Mouse (Mus musculus) lung, embryonic 14.5 days (tissue): ENCODE results near the gene Ltb4r2. TPM values are rescaled to one million over a fixed set of nuclear protein-coding genes. Genes with fewer than 3 reads are reported as not detected.
A peak's percentile ranks its signal among the peaks of the same experiment; 100 is the strongest.

Source experiments
- ATAC-seq: fragments of 200-750 bp; cut with Nextera tagmentation; 2 replicates; pipeline ENCODE4 v1.8.0; 2017; ENCODE audit warnings: mild to moderate bottlenecking, moderate TSS enrichment, moderate library complexity; ENCODE audit not compliant: insufficient read depth
- DNase-seq: peaks from one replicate; pipeline ENCODE4 v3.0.0-alpha.2; 2015
- H3K27ac ChIP-seq: fragments of 300-500 bp; sonication (generic); 2 replicates; pipeline ENCODE4 v1.5.1; 2014; ENCODE audit warnings: low read depth, mild to moderate bottlenecking, moderate library complexity
- H3K27me3 ChIP-seq: fragments of 300-500 bp; sonication (generic); 2 replicates; pipeline ENCODE4 v1.6.1; 2014; ENCODE audit warnings: low read length, control low read depth; ENCODE audit not compliant: insufficient read depth
- H3K36me3 ChIP-seq: fragments of 300-500 bp; sonication (generic); 2 replicates; pipeline ENCODE4 v1.6.1; 2014; ENCODE audit warnings: control low read depth; ENCODE audit not compliant: insufficient read depth
- H3K4me1 ChIP-seq: fragments of 300-500 bp; sonication (generic); 2 replicates; pipeline ENCODE4 v1.6.1; 2014; ENCODE audit warnings: antibody characterized with exemption, control low read depth; ENCODE audit not compliant: insufficient read depth
- H3K4me2 ChIP-seq: fragments of 300-500 bp; sonication (generic); 2 replicates; pipeline ENCODE4 v1.6.1; 2014; ENCODE audit warnings: mild to moderate bottlenecking
- H3K4me3 ChIP-seq: fragments of 300-500 bp; sonication (generic); 2 replicates; pipeline ENCODE4 v1.5.1; 2014; ENCODE audit warnings: low read depth, low read length
- H3K9ac ChIP-seq: fragments of 300-500 bp; sonication (generic); 2 replicates; pipeline ENCODE4 v1.6.1; 2014
- H3K9me3 ChIP-seq: fragments of 300-500 bp; sonication (generic); 2 replicates; pipeline ENCODE4 v1.6.1; 2016; ENCODE audit warnings: low read depth, low read length, control low read depth
- CTCF ChIP-seq: IDR thresholded peaks from 2 replicates; pipeline ENCODE4 v1.5.1; 2016; ENCODE audit warnings: antibody characterized with exemption, low read depth
- WGBS: fragments of 180-500 bp; shearing (Covaris S2); extraction: QIAGEN DNeasy Blood & Tissue Kit; methylation state at CpG from one replicate; pipeline ENCODE4 v1.1.7; 2014; 5-methylcytosine and 5-hydroxymethylcytosine counted together
- polyA plus RNA-seq: library from polyadenylated mRNA; unstranded; fragments of >200 nt; fragmentation: Nextera tagmentation; extraction: Ambion mirVana; gene quantifications from 2 replicates; pipeline ENCODE4 v1.2.1, GENCODE M21; 2014

Gene Ltb4r2
- polyA plus RNA-seq, 1 experiment from 2014 or later: 0.70 TPM

DNA sequence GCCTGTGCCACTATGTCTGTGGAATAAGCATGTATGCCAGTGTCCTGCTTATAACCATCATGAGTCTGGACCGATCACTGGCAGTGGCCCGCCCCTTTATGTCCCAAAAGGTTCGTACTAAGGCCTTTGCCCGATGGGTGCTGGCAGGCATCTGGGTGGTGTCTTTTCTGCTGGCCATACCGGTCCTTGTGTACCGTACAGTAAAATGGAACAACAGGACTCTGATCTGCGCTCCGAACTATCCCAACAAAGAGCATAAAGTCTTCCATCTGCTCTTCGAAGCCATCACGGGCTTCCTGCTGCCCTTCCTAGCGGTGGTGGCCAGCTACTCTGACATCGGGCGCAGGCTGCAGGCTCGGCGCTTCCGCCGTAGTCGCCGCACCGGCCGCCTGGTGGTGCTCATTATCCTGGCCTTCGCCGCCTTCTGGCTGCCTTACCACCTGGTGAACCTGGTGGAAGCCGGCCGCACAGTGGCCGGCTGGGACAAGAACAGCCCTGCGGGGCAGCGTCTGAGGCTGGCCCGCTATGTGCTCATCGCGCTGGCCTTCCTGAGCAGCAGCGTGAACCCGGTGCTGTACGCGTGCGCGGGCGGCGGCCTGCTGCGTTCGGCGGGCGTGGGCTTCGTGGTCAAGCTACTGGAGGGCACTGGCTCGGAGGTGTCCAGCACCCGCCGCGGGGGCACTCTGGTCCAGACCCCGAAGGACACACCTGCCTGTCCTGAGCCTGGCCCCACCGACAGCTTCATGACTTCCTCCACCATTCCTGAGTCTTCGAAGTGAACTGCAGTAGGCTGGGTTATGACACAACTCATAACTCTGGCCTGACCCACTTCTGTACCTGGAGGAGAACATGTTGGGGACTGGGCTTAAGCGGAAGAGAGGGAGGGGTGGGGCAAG, 6.5 kb downstream of the Ltb4r2 start:
- H3K27me3 ChIP-seq: peaks cover 24% of the 10 kb centered on the region; the same call in 1 of the 2 replicates
- H3K4me1 ChIP-seq: 0 out of 2 replicates have a peak, but pooled peaks cover 5% of the 10 kb centered on the region
- H3K27ac ChIP-seq: no peak overlapping the region
- H3K9me3 ChIP-seq: no peaks in the 10 kb centered on the region
- H3K36me3 ChIP-seq: no peaks in the 10 kb centered on the region
- DNase-seq (peak; percentile 75), ATAC-seq (peak; percentile 72)
- 11% methylated on average over 52 of the region's 52 CpGs for WGBS
- TF ChIP-seq CTCF: peak; percentile 70
- H3K4me3 ChIP-seq: peak overlapping the region; percentile 33
- H3K9ac ChIP-seq: peak overlapping the region; percentile 52
- peak overlapping the region; percentile 78 for H3K4me2 ChIP-seq

DNA sequence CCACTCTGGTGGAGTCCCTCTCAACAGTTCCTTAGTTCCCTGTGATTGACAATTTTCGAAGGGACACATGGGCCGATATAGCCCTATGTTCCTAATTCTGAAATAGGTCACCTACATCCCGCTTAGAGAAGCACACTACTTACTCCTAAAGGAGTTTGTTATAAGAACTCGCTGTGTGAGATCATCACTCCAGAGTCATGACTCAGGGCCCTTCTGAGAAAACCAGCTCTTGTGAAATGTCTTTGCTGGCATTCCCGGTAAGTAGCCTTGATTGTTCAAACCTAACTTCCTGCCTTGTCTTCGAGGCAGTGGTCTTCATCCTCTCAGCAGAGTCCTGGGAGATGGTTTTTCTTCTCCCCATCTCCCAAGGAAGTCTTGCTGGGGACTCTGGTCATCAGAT, 7.3 kb downstream of the Ltb4r2 start:
- no peak overlapping the region for H3K9ac ChIP-seq
- no peaks in the 10 kb centered on the region for H3K9me3 ChIP-seq
- TF ChIP-seq CTCF: no peak
- DNase-seq: no peak
- H3K36me3 ChIP-seq: no peaks in the 10 kb centered on the region
- ATAC-seq: no peak
- peaks cover 24% of the 10 kb centered on the region; the same call in 1 of the 2 replicates for H3K27me3 ChIP-seq
- WGBS: 91% methylated on average over 6 of the region's 6 CpGs
- no peak overlapping the region for H3K4me3 ChIP-seq
- no peak overlapping the region for H3K4me2 ChIP-seq
- H3K27ac ChIP-seq: no peak overlapping the region
- H3K4me1 ChIP-seq: no peaks in the 10 kb centered on the region

DNA sequence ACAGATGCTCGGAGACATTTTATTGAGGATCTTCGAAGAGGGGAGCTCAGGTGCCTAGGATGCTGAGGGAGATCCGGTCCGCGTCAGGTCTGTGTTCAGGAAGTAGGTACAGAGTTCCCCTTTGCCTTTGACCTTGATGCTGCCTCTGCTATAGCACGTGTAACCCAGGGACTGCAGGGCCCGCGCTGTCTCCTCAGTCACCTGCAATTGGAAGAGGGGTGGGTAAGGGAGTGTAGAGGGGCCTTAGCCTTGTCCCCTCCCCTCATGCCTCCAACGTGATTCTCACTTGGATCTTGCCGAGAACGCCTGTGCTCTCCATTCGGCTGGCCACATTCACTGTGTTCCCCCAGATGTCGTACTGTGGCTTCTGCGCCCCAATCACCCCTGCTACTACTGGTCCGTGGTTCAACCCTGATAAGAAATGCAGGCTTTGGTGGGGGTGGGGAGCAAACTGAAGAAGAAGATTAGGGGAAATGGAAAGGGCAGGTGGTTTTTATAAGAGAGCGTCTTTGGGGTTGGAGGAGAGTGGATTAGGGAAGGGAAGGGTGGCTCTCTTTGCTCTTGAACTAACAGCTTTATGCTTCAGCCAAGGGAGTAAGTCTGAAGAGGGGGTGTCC, 8.0 kb downstream of the Ltb4r2 start:
- Histone ChIP-seq H3K9me3 (no peaks in the 10 kb centered on the region), H3K4me1 (no peaks in the 10 kb centered on the region), H3K9ac (no peak overlapping the region), H3K27ac (no peak overlapping the region), H3K36me3 (no peaks in the 10 kb centered on the region), H3K27me3 (peaks cover 24% of the 10 kb centered on the region; the same call in 1 of the 2 replicates), H3K4me3 (no peak overlapping the region), H3K4me2 (no peak overlapping the region)
- TF ChIP-seq CTCF: no peak
- DNase-seq: no peak
- 67% methylated on average over 16 of the region's 16 CpGs for WGBS
- no peak for ATAC-seq

DNA sequence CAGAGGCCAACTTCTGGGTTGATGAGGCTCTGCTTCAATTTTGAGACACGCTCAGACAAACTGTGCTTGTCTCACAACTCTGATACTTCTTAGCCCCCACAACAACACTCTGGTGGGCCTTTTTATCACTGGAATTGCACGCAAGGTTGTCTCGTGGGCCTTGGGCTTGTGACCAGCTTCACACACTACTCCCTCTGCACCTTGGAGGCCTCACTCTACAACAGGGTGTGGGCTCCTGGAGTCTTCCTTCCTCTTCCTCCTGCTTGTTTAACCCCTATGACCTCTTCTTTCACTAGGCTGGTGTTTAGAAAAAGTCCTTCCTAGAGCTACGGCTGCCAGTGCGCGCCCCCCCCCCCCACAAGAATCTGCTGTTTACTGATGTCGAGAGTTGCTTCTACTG, 15.5 kb downstream of the Ltb4r2 start:
- no peak for ATAC-seq
- no peak for DNase-seq
- WGBS: 34% methylated on average over 7 of the region's 7 CpGs

DNA sequence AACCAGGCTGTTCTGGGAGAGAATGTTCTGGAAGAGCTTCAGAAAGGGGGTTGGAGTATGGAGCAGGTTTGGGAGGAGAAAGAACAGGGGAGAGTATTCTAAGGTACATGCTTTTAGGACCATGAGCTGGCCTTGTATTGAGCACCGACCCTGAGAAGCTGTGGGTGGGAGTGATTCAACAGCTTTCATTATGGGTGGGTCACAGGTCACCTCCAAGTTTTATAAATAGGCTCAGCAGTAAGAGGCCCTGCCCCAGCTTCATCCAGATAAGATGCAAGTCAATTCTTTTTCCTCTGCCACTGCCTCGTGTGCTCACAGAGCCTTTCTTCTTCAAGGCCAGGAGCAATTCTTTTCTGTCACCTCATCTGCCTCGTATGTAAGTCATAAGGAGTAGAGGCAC, 15.9 kb downstream of the Ltb4r2 start:
- DNase-seq (no peak), ATAC-seq (no peak)
- no peak for TF ChIP-seq CTCF
- H3K9me3 ChIP-seq: no peaks in the 10 kb centered on the region
- H3K9ac ChIP-seq: no peak overlapping the region
- peaks cover 1% of the 10 kb centered on the region; the same call in 1 of the 2 replicates for H3K4me1 ChIP-seq
- no peak overlapping the region for H3K4me3 ChIP-seq
- 21% methylated on average over 3 of the region's 3 CpGs for WGBS
- H3K27ac ChIP-seq: no peak overlapping the region
- H3K4me2 ChIP-seq: no peak overlapping the region
- H3K36me3 ChIP-seq: 0 out of 2 replicates have a peak, but pooled peaks cover 6% of the 10 kb centered on the region
- H3K27me3 ChIP-seq: no peaks in the 10 kb centered on the region; the same call in 1 of the 2 replicates

More for the DNA sequence above, 15.5 kb downstream of the Ltb4r2 start:
- no peak for TF ChIP-seq CTCF
- Histone ChIP-seq H3K4me3 (no peak overlapping the region), H3K36me3 (0 out of 2 replicates have a peak, but pooled peaks cover 6% of the 10 kb centered on the region), H3K4me1 (no peaks in the 10 kb centered on the region), H3K9me3 (no peaks in the 10 kb centered on the region), H3K9ac (no peak overlapping the region), H3K4me2 (no peak overlapping the region), H3K27me3 (no peaks in the 10 kb centered on the region; the same call in 1 of the 2 replicates), H3K27ac (no peak overlapping the region)

DNA sequence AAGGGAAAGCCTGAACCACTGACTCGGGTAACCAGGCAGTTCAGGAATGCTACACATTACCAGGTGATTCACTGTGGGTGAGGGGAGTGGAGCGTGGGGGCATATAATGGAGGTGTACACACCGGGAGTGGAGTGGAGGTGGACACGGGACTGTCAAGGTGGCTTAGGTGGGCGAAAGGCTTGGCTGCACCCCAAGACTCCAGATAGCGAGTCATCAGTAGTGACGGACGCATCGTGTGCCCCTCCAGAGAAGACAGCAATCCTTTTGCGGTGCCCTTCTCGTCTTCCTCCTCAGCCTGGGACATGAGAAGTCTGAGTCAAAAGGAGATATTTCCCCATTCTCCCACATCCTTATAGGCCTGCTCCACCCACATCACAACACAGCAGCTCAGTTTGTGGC, 16.6 kb downstream of the Ltb4r2 start:
- Histone ChIP-seq H3K4me1 (peaks cover 7% of the 10 kb centered on the region; the same call in 1 of the 2 replicates), H3K4me2 (no peak overlapping the region), H3K36me3 (0 out of 2 replicates have a peak, but pooled peaks cover 6% of the 10 kb centered on the region), H3K9ac (no peak overlapping the region), H3K4me3 (no peak overlapping the region), H3K9me3 (no peaks in the 10 kb centered on the region), H3K27ac (no peak overlapping the region), H3K27me3 (peaks cover 3% of the 10 kb centered on the region; the same call in 1 of the 2 replicates)
- no peak for ATAC-seq
- TF ChIP-seq CTCF: no peak
- 83% methylated on average over 11 of the region's 11 CpGs for WGBS
- DNase-seq: no peak

DNA sequence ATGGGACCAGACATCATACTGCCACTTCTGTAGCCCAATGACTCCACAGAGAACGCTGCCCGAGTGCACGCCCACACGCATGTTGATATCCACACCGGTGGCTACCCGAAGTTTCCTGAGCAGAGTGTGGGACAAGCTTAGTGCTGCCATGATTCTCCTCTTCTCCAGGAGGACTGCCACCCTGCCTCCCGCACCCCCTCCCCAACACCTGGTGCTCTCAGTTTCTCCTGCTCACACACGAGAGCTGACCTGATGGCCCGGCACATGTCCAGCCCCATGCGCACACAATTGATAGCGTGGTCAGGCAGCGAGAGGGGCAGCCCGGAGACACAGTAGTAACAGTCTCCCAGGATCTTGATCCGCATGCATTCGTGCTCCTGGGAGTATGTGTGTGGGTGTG, 17.5 kb downstream of the Ltb4r2 start:
- Histone ChIP-seq H3K4me2 (no peak overlapping the region), H3K36me3 (0 out of 2 replicates have a peak, but pooled peaks cover 6% of the 10 kb centered on the region), H3K4me3 (no peak overlapping the region), H3K4me1 (peaks cover 7% of the 10 kb centered on the region; the same call in 1 of the 2 replicates), H3K9ac (no peak overlapping the region), H3K9me3 (no peaks in the 10 kb centered on the region), H3K27ac (no peak overlapping the region), H3K27me3 (peaks cover 7% of the 10 kb centered on the region; the same call in 1 of the 2 replicates)
- TF ChIP-seq CTCF: no peak
- ATAC-seq (no peak), DNase-seq (no peak)
- WGBS: 82% methylated on average over 15 of the region's 15 CpGs
